Comparison of ENCODE assay signal across 8 mouse cellular contexts in genomic region chr3:135730790-135731189, GRCm38 (mm10). TPM values are rescaled to one million over a fixed set of nuclear protein-coding genes. Genes with fewer than 3 reads are reported as not detected.
DNase-seq lines count a peak whose midpoint lies in the region; ATAC-seq lines count a peak whose summit lies in the region.

No protein-coding gene starts in this region.

- ATAC-seq in embryonic facial prominence, embryonic 11.5 days (replicated peaks; ENCODE audit: insufficient number of reproducible peaks, low FRiP score, low TSS enrichment, low read depth): peak; percentile 71
- ATAC-seq in embryonic facial prominence, embryonic 14.5 days (ENCODE audit: low read depth): peak; percentile 58
- peak; percentile 73 for ATAC-seq in liver, embryonic 12.5 days
- ATAC-seq in erythroblast, adult 5-6 weeks (replicated peaks; ENCODE audit: low FRiP score, poor library complexity, severe bottlenecking): no peak

- H3K9me3 ChIP-seq in embryonic facial prominence, embryonic 11.5 days (replicated peaks; ENCODE audit: control insufficient read depth, low read length): no peaks in the 10 kb centered on the region
- H3K9me3 ChIP-seq in embryonic facial prominence, embryonic 10.5 days: no peaks in the 10 kb centered on the region
- no peaks in the 10 kb centered on the region for H3K9me3 ChIP-seq in embryonic facial prominence, embryonic 14.5 days (ENCODE audit: control insufficient read depth, low read length)
- no peaks in the 10 kb centered on the region for H3K9me3 ChIP-seq in liver, embryonic 12.5 days (replicated peaks)

- no peak overlapping the region for H3K9ac ChIP-seq in embryonic facial prominence, embryonic 11.5 days (replicated peaks; ENCODE audit: low read length)
- H3K9ac ChIP-seq in embryonic facial prominence, embryonic 14.5 days (ENCODE audit: low read depth, low read length): no peak overlapping the region
- peak overlapping the region; percentile 7; the same call in 1 of the 2 replicates for H3K9ac ChIP-seq in liver, embryonic 12.5 days

- 60% methylated on average over 9 of the region's 9 CpGs for WGBS in embryonic facial prominence, embryonic 11.5 days
- WGBS in embryonic facial prominence, embryonic 10.5 days: 61% methylated on average over 9 of the region's 9 CpGs
- WGBS in embryonic facial prominence, embryonic 14.5 days: 53% methylated on average over 9 of the region's 9 CpGs
- 34% methylated on average over 9 of the region's 9 CpGs for WGBS in liver, embryonic 12.5 days (ENCODE audit: insufficient replicate concordance)

- peak; percentile 23 for DNase-seq in embryonic facial prominence, embryonic 11.5 days (ENCODE audit: low spot score)
- no peak for DNase-seq in embryonic facial prominence, embryonic 10.5 days (ENCODE audit: low spot score)
- peak; percentile 47 for DNase-seq in 416B (ENCODE audit: low read depth)
- no peak for DNase-seq in embryonic facial prominence, embryonic 14.5 days (ENCODE audit: low spot score)
- DNase-seq in thymus, postnatal 10 days (ENCODE audit: low spot score in 2 of 2): no peak
- no peak for DNase-seq in ovary, postnatal 14 days (ENCODE audit: low spot score)

- H3K36me3 ChIP-seq in embryonic facial prominence, embryonic 11.5 days (replicated peaks; ENCODE audit: control insufficient read depth, insufficient read depth, low read depth, low read length): no peaks in the 10 kb centered on the region
- H3K36me3 ChIP-seq in embryonic facial prominence, embryonic 10.5 days (replicated peaks): no peaks in the 10 kb centered on the region
- no peaks in the 10 kb centered on the region for H3K36me3 ChIP-seq in embryonic facial prominence, embryonic 14.5 days (ENCODE audit: control insufficient read depth, insufficient read depth, low read length)
- H3K36me3 ChIP-seq in liver, embryonic 12.5 days: no peaks in the 10 kb centered on the region

- H3K27me3 ChIP-seq in embryonic facial prominence, embryonic 11.5 days (ENCODE audit: control insufficient read depth, insufficient read depth, low read length): no peaks in the 10 kb centered on the region
- no peaks in the 10 kb centered on the region for H3K27me3 ChIP-seq in embryonic facial prominence, embryonic 10.5 days (replicated peaks; ENCODE audit: low read depth, poor library complexity, severe bottlenecking)
- H3K27me3 ChIP-seq in embryonic facial prominence, embryonic 14.5 days (replicated peaks; ENCODE audit: control insufficient read depth, insufficient read depth, low read length): no peaks in the 10 kb centered on the region
- no peaks in the 10 kb centered on the region for H3K27me3 ChIP-seq in liver, embryonic 12.5 days (replicated peaks)

- H3K4me2 ChIP-seq in embryonic facial prominence, embryonic 11.5 days (ENCODE audit: low read depth, low read length): no peak overlapping the region
- no peak overlapping the region for H3K4me2 ChIP-seq in embryonic facial prominence, embryonic 14.5 days (ENCODE audit: low read depth, low read length)
- H3K4me2 ChIP-seq in liver, embryonic 12.5 days: peak overlapping the region; percentile 43

- no peak overlapping the region for H3K27ac ChIP-seq in embryonic facial prominence, embryonic 11.5 days (replicated peaks; ENCODE audit: low read depth, low read length)
- H3K27ac ChIP-seq in embryonic facial prominence, embryonic 10.5 days (replicated peaks): no peak overlapping the region
- no peak overlapping the region for H3K27ac ChIP-seq in embryonic facial prominence, embryonic 14.5 days (replicated peaks; ENCODE audit: low read depth, low read length)
- no peak overlapping the region for H3K27ac ChIP-seq in liver, embryonic 12.5 days

- no peak overlapping the region for H3K4me3 ChIP-seq in embryonic facial prominence, embryonic 11.5 days (ENCODE audit: low read depth, low read length)
- no peak overlapping the region for H3K4me3 ChIP-seq in embryonic facial prominence, embryonic 10.5 days
- H3K4me3 ChIP-seq in embryonic facial prominence, embryonic 14.5 days (ENCODE audit: low read depth, low read length): no peak overlapping the region
- H3K4me3 ChIP-seq in liver, embryonic 12.5 days: no peak overlapping the region

- H3K4me1 ChIP-seq in embryonic facial prominence, embryonic 11.5 days (ENCODE audit: control insufficient read depth, insufficient read depth, low read length): no peaks in the 10 kb centered on the region
- no peaks in the 10 kb centered on the region for H3K4me1 ChIP-seq in embryonic facial prominence, embryonic 10.5 days
- H3K4me1 ChIP-seq in embryonic facial prominence, embryonic 14.5 days (ENCODE audit: control insufficient read depth, insufficient read depth, low read length): no peaks in the 10 kb centered on the region
- peaks cover 24% of the 10 kb centered on the region for H3K4me1 ChIP-seq in liver, embryonic 12.5 days

RNA-seq across cellular contexts. Expression of gene Nfkb1, which starts 39.4 kb away (rescaled TPM):
- polyA plus RNA-seq in embryonic facial prominence, embryonic 11.5 days (2014; fragmentation: Nextera tagmentation; extraction: Ambion mirVana): 14.2 and 18.9 TPM in 2 replicates
- 12.7 and 13.3 TPM in 2 replicates for polyA plus RNA-seq in embryonic facial prominence, embryonic 10.5 days (2016; fragmentation: Nextera tagmentation; extraction: Ambion mirVana)
- 25.4 and 26.0 TPM in 2 replicates for polyA plus RNA-seq in embryonic facial prominence, embryonic 14.5 days (2014; fragmentation: Nextera tagmentation; extraction: Ambion mirVana)
- polyA plus RNA-seq in liver, embryonic 12.5 days (2016; fragmentation: Nextera tagmentation; extraction: Ambion mirVana): 18.0 and 18.4 TPM in 2 replicates
- 15.9 and 25.4 TPM in 2 replicates for total RNA-seq in erythroblast, adult 5-6 weeks (2015; ENCODE audit: low replicate concordance)
- 19.4 and 25.1 TPM in 2 replicates for total RNA-seq in erythroblast, adult 5-6 weeks (2017; ENCODE audit: low replicate concordance)

Comparison
In these comparisons a context has a peak if more than half of its experiments do, and no peak if none do; other contexts are left out.
1. DNase-seq: peak in embryonic facial prominence, embryonic 11.5 days (single experiment) and 416B (single experiment); none in embryonic facial prominence, embryonic 10.5 days (single experiment), embryonic facial prominence, embryonic 14.5 days (single experiment), thymus, postnatal 10 days (0 of 2) and ovary, postnatal 14 days (single experiment).